Mouse (Mus musculus) activated CD4-positive, CD25-positive, alpha-beta regulatory T cell (primary cell): ENCODE results near the gene Ptpn22. TPM values are rescaled to one million over a fixed set of nuclear protein-coding genes. Genes with fewer than 3 reads are reported as not detected.

Experiments used
- polyA plus RNA-seq, 2 experiments: library from polyadenylated mRNA; unstranded; fragments of 100-300 nt; shearing (Covaris generic); gene quantifications; one replicate each; pipeline ENCODE4 v1.2.1; 2017

Gene Ptpn22
- 100 to 1,000 TPM; 238 to 312 TPM for polyA plus RNA-seq

GRCm38 (mm10) chr3:103858881-103859801, at the start of gene Ptpn22:
Gene Ptpn22, plus strand, starts transcription at chr3:103859795.

DNA sequence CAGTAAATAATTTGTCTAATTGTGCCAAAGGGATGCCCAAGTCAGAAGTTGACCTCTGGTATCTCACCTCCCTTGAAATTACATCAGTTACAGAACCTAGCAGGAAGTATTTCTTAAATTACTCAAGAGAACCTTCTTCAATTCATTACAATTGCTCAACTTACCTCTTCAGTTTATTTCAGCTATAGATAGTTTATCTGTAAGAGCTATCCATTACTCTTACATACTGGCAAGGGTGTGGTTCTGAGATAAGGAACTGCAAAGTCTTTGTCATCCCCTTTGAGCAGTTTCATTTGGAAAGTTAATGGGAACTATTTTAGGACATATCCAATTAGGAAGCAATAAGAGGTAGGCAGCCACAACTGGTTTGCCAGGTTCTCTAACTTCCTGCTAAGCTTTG, 27.2 kb upstream of the Ptpn22 start, which contains the start of gene Bcl2l15:
Gene Bcl2l15 (plus strand): TSS at position 176 of the 400 bp plus-strand sequence.

DNA sequence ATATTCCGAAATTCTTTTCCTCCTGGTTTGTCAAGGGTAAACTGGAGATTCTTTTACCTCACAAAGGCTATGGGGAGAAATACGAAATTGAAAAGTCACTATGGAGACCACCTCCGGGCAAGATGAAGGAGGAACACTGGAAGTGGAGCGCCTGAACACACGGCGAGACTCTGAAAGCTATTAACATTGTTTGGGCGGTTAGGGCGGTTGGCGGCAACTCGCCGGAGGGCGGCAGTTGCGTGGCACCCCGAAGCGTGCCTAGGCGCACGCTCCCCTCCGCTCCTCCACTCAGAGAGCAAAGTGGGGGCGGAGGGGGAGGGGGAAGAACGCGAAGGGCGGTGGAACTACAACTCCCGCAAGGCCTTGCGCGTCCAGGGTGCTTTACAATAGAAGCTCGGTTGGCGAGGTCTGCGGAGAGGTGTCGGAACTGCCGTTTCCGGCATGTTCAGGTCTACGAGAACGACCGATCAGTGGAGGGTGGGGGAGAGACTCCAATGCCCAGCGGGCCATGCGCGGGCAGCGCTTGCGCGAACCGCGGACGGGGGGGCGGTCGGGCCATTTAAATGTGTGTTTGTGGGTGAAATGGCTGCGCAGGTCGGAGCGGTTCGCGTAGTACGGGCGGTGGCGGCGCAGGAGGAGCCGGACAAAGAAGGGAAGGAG, 54.5 kb downstream of the Ptpn22 start, which contains the start of gene Rsbn1:
Gene Rsbn1 (plus strand): TSS at position 111 of the 660 bp plus-strand sequence.

Other genes starting within 250 kb of the Ptpn22 start
- gene Atg4a-ps, start 213.7 kb upstream of the Ptpn22 start, polyA plus RNA-seq = 1 to 10 TPM; 2.6 to 3.6 TPM
- 1 to 10 TPM in 1 of 2 experiments, under 1 TPM in 1; 0.18 to 1.1 TPM for gene Olfml3, start 121.8 kb upstream of the Ptpn22 start, polyA plus RNA-seq
- gene Gm10964, start 120.4 kb upstream of the Ptpn22 start, polyA plus RNA-seq = not detected
- 10 to 100 TPM; 26.7 to 32.2 TPM for gene Hipk1, start 68.2 kb upstream of the Ptpn22 start, polyA plus RNA-seq
- 10 to 100 TPM; 17.7 to 25.7 TPM for gene Dclre1b, start 50.4 kb upstream of the Ptpn22 start, polyA plus RNA-seq
- 10 to 100 TPM; 26.5 to 32.2 TPM for gene Ap4b1, start 50.3 kb upstream of the Ptpn22 start, polyA plus RNA-seq
- gene Gm43064, start 50.2 kb upstream of the Ptpn22 start, polyA plus RNA-seq = under 1 TPM in 1 of 2 experiments, not detected in 1; 0.48 TPM
- 1 to 10 TPM; 3.9 to 4.2 TPM for gene Bcl2l15, start 27.2 kb upstream of the Ptpn22 start, polyA plus RNA-seq
- gene Rsbn1, start 54.3 kb downstream of the Ptpn22 start, polyA plus RNA-seq = 10 to 100 TPM; 25.2 to 26.3 TPM
- 10 to 100 TPM; 57.3 to 69.8 TPM for gene Phtf1, start 108.3 kb downstream of the Ptpn22 start, polyA plus RNA-seq